Mouse (Mus musculus) liver, adult 2 months (tissue): ENCODE results near the gene Pip5k1a. TPM values are rescaled to one million over a fixed set of nuclear protein-coding genes. Genes with fewer than 3 reads are reported as not detected.

Experiments used
- DNase-seq: peaks from one replicate; pipeline ENCODE4 v3.0.0-alpha.2; 2011; ENCODE audit warnings: low read depth, low spot score; ENCODE audit errors: extremely low read depth
- H3K27ac ChIP-seq: fragments of 200-500 bp; replicated peaks from 2 replicates; pipeline ENCODE4 v1.5.1; 2012; ENCODE audit warnings: low read depth, mild to moderate bottlenecking, control low read depth, inconsistent platforms, low read length; ENCODE audit not compliant: insufficient read depth
- H3K27me3 ChIP-seq: fragments of 200-500 bp; 2 replicates; pipeline ENCODE4 v1.6.1; 2012; ENCODE audit warnings: mild to moderate bottlenecking, moderate library complexity, low read length, inconsistent platforms; ENCODE audit not compliant: control insufficient read depth, insufficient read depth
- H3K36me3 ChIP-seq: fragments of 200-500 bp; 2 replicates; pipeline ENCODE4 v1.6.1; 2012; ENCODE audit warnings: low read length, inconsistent platforms; ENCODE audit not compliant: control insufficient read depth, insufficient read depth
- H3K4me1 ChIP-seq: fragments of 200-500 bp; 2 replicates; pipeline ENCODE4 v1.6.1; 2011; ENCODE audit warnings: low read length; ENCODE audit not compliant: control insufficient read depth, insufficient read depth
- H3K4me3 ChIP-seq: fragments of 200-500 bp; 2 replicates; pipeline ENCODE4 v1.5.1; 2011; ENCODE audit warnings: low read depth, mild to moderate bottlenecking, control low read depth, low read length, moderate library complexity; ENCODE audit not compliant: insufficient read depth
- H3K79me2 ChIP-seq: fragments of 200-500 bp; 2 replicates; pipeline ENCODE4 v1.6.1; 2012; ENCODE audit warnings: inconsistent platforms, mild to moderate bottlenecking, low read length, moderate library complexity; ENCODE audit not compliant: control insufficient read depth, insufficient read depth
- H3K9ac ChIP-seq: fragments of 200-500 bp; 2 replicates; pipeline ENCODE4 v1.6.1; 2012; ENCODE audit warnings: low read depth, mild to moderate bottlenecking, control low read depth, inconsistent platforms, low read length
- CTCF ChIP-seq: fragments of 200-500 bp; IDR thresholded peaks from 2 replicates; pipeline ENCODE4 v1.5.1; 2011; ENCODE audit warnings: low read depth, low read length, control low read depth
- POLR2A ChIP-seq: fragments of 200-500 bp; IDR thresholded peaks from 2 replicates; pipeline ENCODE4 v1.6.1; 2011; ENCODE audit warnings: low read length, control low read depth; ENCODE audit not compliant: insufficient read depth; ENCODE audit errors: extremely low read depth
- WGBS: fragments of 180-500 bp; shearing (Covaris S2); methylation state at CpG from one replicate; pipeline ENCODE4 v1.1.7; 2018; 5-methylcytosine and 5-hydroxymethylcytosine counted together
- polyA plus RNA-seq: library from polyadenylated mRNA; depleted of rRNA; stranded (reverse); fragments of >200 nt; gene quantifications from 2 replicates; pipeline ENCODE4 v1.2.3, GENCODE M21; 2012
- total RNA-seq: library from RNA; depleted of rRNA; stranded (reverse); fragments of >200 nt; gene quantifications from 2 replicates; pipeline ENCODE4 v1.2.3, GENCODE M21; 2014

Gene Pip5k1a
- total and polyA plus RNA-seq, 2 experiments, result 4.5 to 6.7 TPM

DNA sequence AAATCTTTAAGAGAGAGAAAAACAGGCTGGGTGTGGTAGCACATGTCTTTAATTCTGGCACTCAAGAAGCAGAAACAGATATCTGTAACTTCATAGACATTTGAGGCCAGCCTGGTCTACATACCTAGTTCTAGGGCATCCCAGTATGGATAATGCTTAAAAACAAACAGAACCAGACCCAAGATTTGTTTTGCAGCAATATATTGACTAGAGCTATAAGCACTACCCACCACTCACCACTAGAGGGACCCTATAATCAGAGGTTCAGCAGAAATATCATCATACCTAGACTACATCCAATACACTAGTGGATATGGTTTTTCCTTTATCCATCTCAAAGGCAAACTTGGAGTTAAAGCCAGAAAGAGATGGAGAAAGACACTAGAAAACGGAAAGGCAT, 53.8 kb downstream of the Pip5k1a start:
- H3K4me1 ChIP-seq, result no peaks in the 10 kb centered on the region; the same call in 1 of the 2 replicates
- H3K9ac ChIP-seq, result no peak overlapping the region
- DNase-seq, result peak; percentile 56
- H3K36me3 ChIP-seq, result no peaks in the 10 kb centered on the region; the same call in 1 of the 2 replicates
- no peak overlapping the region for H3K4me3 ChIP-seq
- H3K79me2 ChIP-seq, result no peaks in the 10 kb centered on the region
- 49% methylated on average over 1 of the region's 1 CpGs for WGBS
- H3K27me3 ChIP-seq, result no peaks in the 10 kb centered on the region
- TF ChIP-seq CTCF, result peak; percentile 33; the same call in 1 of the 2 replicates
- TF ChIP-seq POLR2A, result no peak
- no peak overlapping the region for H3K27ac ChIP-seq

DNA sequence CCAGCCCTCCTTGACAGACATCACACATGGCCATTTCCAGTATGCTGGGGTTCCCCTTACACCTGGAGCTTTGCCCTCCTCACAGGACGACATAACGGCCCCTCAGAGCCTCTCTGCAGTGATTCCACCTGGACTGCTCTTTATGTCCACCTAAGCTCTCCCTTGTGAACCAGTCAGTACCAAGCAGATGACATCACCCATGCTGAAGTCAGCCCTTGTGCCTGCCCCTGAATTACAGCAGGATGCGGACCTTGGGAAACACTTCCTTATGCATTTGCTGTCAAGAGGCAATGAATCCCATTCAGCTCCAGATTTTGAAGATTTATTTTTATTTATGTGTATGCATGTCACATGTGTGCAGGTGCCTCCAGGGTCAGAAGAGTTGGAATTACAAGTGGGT, 58.8 kb downstream of the Pip5k1a start:
- no peak overlapping the region for H3K9ac ChIP-seq
- H3K27ac ChIP-seq, result no peak overlapping the region
- no peaks in the 10 kb centered on the region for H3K36me3 ChIP-seq
- H3K79me2 ChIP-seq, result no peaks in the 10 kb centered on the region
- TF ChIP-seq CTCF (no peak), POLR2A (no peak)
- no peaks in the 10 kb centered on the region for H3K27me3 ChIP-seq
- WGBS, result 68% methylated on average over 3 of the region's 3 CpGs
- no peak for DNase-seq
- no peaks in the 10 kb centered on the region for H3K4me1 ChIP-seq
- H3K4me3 ChIP-seq, result no peak overlapping the region

DNA sequence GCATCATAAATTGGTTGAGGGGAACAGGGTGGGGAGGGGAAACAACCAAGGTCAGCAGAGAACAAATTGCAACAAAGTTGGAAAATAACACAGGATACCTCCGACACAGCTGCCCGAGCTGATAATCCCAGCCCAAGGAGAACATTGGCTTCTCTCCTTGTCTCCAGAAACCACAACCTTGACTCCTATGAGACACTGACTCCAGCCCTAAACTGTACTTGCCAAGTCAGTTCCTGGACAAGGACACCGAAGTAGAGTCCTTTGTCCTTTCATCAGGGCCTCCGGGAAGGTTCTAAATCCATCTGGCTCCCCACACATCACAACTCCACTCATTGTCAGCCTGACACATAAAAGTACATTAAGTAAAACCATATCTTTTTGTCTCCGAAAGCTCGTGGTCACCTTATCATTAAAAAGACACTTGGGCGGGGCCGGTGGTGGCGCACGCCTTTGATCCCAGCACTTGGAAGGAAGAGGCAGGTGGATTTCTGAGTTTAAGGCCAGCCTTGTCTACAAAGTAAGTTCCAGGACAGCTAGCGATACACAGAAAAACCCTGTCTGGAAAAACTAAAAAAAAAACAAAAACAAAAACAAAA, 60.2 kb downstream of the Pip5k1a start:
- TF ChIP-seq CTCF (no peak), POLR2A (no peak)
- DNase-seq, result no peak
- Histone ChIP-seq H3K4me3 (no peak overlapping the region), H3K27ac (no peak overlapping the region), H3K4me1 (peaks cover 2% of the 10 kb centered on the region), H3K27me3 (no peaks in the 10 kb centered on the region), H3K79me2 (peaks cover 6% of the 10 kb centered on the region; the same call in 1 of the 2 replicates), H3K36me3 (no peaks in the 10 kb centered on the region), H3K9ac (no peak overlapping the region)
- WGBS, result 87% methylated on average over 11 of the region's 11 CpGs

DNA sequence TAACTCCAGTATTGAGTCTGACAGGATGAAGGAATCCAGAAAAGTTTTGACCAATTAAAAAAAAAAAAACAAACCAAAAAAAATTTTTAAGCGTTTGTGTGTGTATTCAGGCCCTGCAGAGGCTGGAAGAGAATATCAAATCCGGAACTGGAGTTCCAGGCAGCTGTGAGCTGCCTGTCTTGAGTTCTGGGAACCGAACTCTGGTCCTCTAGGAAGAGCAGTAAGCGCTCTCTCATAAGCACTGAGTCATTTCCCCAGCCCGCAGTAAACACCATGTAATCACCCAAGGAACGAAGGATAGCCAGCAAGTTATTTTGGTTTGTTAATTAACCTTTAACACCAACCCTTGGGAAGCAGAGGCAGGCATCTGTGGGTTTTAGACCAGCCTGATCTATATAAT, 63.5 kb downstream of the Pip5k1a start:
- H3K36me3 ChIP-seq, result peaks cover 3% of the 10 kb centered on the region; the same call in 1 of the 2 replicates
- no peaks in the 10 kb centered on the region for H3K27me3 ChIP-seq
- H3K27ac ChIP-seq, result no peak overlapping the region
- TF ChIP-seq POLR2A, result no peak
- no peak for TF ChIP-seq CTCF
- peaks cover 19% of the 10 kb centered on the region; the same call in 1 of the 2 replicates for H3K79me2 ChIP-seq
- no peak overlapping the region for H3K9ac ChIP-seq
- no peak overlapping the region for H3K4me3 ChIP-seq
- DNase-seq, result no peak
- 74% methylated on average over 6 of the region's 6 CpGs for WGBS
- peaks cover 5% of the 10 kb centered on the region for H3K4me1 ChIP-seq

DNA sequence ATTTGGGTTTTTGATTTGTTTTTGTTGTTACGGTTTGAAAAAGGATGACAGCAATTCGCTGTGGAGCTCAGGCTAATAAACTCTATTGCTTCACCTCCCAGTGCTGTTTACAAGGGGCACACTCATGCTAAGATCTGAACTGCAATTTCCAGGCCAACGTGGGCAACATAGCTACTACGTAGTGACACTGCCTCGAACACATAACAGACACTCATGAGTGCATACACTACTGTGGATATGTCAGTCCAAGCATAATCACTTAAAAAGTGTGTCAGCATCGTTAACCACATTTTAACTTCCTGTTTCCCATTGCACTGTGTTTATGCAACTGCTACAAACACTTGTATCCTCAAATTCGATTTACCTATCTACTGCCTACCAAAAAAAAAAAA, 63.9 kb downstream of the Pip5k1a start:
- Histone ChIP-seq H3K27ac (peak overlapping the region; percentile 25), H3K4me1 (peaks cover 5% of the 10 kb centered on the region), H3K27me3 (no peaks in the 10 kb centered on the region), H3K9ac (peak overlapping the region; percentile 28; the same call in 1 of the 2 replicates), H3K4me3 (peak overlapping the region; percentile 27), H3K36me3 (peaks cover 5% of the 10 kb centered on the region; the same call in 1 of the 2 replicates), H3K79me2 (peaks cover 19% of the 10 kb centered on the region; the same call in 1 of the 2 replicates)
- DNase-seq, result no peak
- no peak for TF ChIP-seq CTCF
- TF ChIP-seq POLR2A, result no peak
- WGBS, result 11% methylated on average over 7 of the region's 7 CpGs

DNA sequence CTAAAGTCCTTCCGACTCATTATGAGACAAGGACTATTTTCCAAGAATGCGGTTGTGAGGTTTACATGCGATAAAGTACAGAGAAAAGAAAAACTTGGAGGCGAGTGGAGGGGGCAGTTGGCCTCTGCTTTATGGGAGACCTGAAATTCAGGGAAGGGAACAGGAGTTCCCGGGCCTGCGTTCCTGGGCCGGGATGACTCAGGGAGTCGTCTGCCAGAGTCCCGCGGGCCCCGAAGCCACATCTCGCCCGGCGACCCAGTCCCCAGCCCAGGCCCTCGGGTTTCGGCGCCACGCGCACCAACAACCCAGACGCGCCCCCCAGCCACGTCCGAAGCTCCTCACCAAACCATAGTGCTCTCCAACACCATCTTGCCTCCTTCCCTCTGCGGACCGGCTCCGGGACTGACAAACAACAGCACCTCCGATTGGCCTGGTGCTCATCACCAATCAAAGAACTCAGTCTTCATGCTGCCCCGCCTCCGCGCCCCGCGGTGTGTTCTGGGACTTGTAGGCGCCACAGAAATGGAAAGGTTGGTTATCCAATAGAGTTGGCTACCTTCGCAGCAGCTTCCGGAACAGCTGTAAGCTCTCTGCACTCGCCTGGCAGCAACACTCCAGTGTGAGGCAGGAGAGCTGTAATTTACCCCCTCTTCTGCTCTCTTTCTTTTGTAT, 64.4 kb downstream of the Pip5k1a start, which contains the start of gene Psmd4:
Gene Psmd4 (minus strand): TSS at position 449 of the 672 bp plus-strand sequence.
- WGBS, result under 1% methylated on average over 36 of the region's 36 CpGs

More for the DNA sequence above, 64.4 kb downstream of the Pip5k1a start, which contains the start of gene Psmd4:
- H3K27me3 ChIP-seq, result no peaks in the 10 kb centered on the region
- H3K27ac ChIP-seq, result peak within 1 kb of the TSS; percentile 70
- H3K79me2 ChIP-seq, result peaks cover 19% of the 10 kb centered on the region; the same call in 1 of the 2 replicates
- TF ChIP-seq CTCF (no peak), POLR2A (peak; percentile 90)
- peaks cover 5% of the 10 kb centered on the region; the same call in 1 of the 2 replicates for H3K36me3 ChIP-seq
- H3K4me3 ChIP-seq, result peak within 1 kb of the TSS; percentile 82
- peak within 1 kb of the TSS; percentile 87 for H3K9ac ChIP-seq
- H3K4me1 ChIP-seq, result peaks cover 5% of the 10 kb centered on the region
- peak; percentile 95 for DNase-seq
